Mouse (Mus musculus) C2C12 (cell line): ENCODE data around the gene 6030458C11Rik.

ENCODE experiments used
- CEBPB ChIP-seq: IDR thresholded peaks from one replicate; pipeline ENCODE4 v1.6.1; 2011; ENCODE audit warnings: low read depth, mild to moderate bottlenecking, control low read depth, moderate library complexity
- CTCF ChIP-seq: IDR thresholded peaks from one replicate; pipeline ENCODE4 v1.5.1; 2011; ENCODE audit not compliant: control insufficient read depth, insufficient read depth, insufficient read length
- FOSL1 ChIP-seq: IDR thresholded peaks from one replicate; pipeline ENCODE4 v1.8.0; 2011; ENCODE audit warnings: mild to moderate bottlenecking, low read length; ENCODE audit not compliant: poor library complexity, insufficient read depth, severe bottlenecking
- MAX ChIP-seq: IDR thresholded peaks from one replicate; pipeline ENCODE4 v1.6.1; 2011; ENCODE audit warnings: mild to moderate bottlenecking, control low read depth
- MYOD1 ChIP-seq: IDR thresholded peaks from one replicate; pipeline ENCODE4 v1.6.1; 2011; ENCODE audit warnings: low read depth; ENCODE audit not compliant: control insufficient read depth, insufficient read length
- MYOG ChIP-seq: IDR thresholded peaks from one replicate; pipeline ENCODE4 v1.6.1; 2011; ENCODE audit not compliant: control insufficient read depth, insufficient read length; ENCODE audit errors: extremely low read depth
- USF1 ChIP-seq: IDR thresholded peaks from one replicate; pipeline ENCODE4 v1.6.1; 2011; ENCODE audit warnings: low read depth, mild to moderate bottlenecking, control low read depth, moderate library complexity

DNA sequence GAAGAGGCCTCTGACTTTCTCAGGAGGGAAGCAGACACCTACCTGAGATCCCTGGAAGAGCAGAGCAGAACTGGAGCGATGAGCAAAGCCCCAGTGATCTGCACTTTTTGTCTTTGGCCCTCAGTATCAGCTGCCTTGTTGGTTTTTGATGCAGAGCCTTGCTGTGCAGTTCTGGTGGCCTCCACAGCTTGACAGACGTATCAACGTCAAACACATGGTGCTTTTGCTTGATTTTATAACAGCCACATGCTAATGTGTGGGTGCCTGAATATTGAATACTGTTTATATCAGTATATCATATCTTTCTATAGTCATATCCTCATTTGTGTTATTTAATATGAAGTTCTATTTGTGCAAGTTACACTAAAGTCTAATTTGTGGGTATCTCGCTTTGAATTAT lies 19.4 kb downstream of the 6030458C11Rik start:
- TF ChIP-seq USF1 (no peak), CTCF (no peak), MAX (no peak), MYOD1 (no peak), CEBPB (no peak), FOSL1 (no peak), MYOG (no peak)
